Mouse (Mus musculus): ENCODE results near the gene Prkar2b.

GRCm38 (mm10) chr12:31984206-31984605 is 76.9 kb downstream of the Prkar2b start:
- TF ChIP-seq MAX (IDR thresholded peaks at IDR 0.05; ENCODE audit: low read depth) (no peak), POLR2AphosphoS2 (IDR thresholded peaks at IDR 0.05; ENCODE audit: insufficient read length, low read depth) (no peak), USF1 (IDR thresholded peaks at IDR 0.05; ENCODE audit: low read depth) (no peak), MYOG (IDR thresholded peaks at IDR 0.05; ENCODE audit: control insufficient read depth in 1 of 3, insufficient read depth in 1 of 3, insufficient read length in 2 of 3, low read depth in 2 of 3) (no peak), CEBPB (IDR thresholded peaks at IDR 0.05; ENCODE audit: insufficient read depth, poor library complexity, severe bottlenecking) (no peak), POLR2A (IDR thresholded peaks at IDR 0.05; ENCODE audit: insufficient read length, low read depth) (no peak)
